Comparison of ENCODE assay signal across 8 mouse cellular contexts in the genomic region with DNA sequence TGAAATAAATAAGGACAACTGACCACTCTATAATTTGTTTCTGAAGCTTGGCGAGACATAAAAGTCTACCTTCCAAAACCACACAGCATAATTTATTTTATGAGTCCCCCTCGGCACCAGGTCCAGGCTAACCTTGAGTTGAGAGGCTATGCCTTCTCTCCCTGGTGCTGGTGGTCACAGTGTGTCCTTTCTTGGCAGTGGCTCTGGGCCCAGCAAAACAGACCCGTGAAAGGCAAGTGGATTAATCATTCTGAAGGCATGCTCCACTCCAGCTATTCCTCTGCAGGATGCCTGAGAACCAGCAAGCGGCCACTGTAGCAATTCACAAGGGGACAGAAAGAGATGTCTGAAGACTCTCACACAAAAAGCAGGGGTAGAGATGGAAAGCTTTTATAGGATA.
DNase-seq lines count a peak whose midpoint lies in the region.

No protein-coding gene starts in this region.

- intact Hi-C loops in gastrocnemius, postnatal 14 days (cut with DNase I; ENCODE audit: low total_unique reads) = no loop called here

- DNase-seq in gastrocnemius, postnatal 14 days = peak; percentile 6
- DNase-seq in gastrocnemius, postnatal 10 days = no peak
- peak; percentile 46 for DNase-seq in adrenal gland, postnatal 10 days
- peak; percentile 76 for DNase-seq in fibroblast of lung, adult 2 months (ENCODE audit: low read depth)
- DNase-seq in layer of hippocampus, adult 9-11 months = peak; percentile 40
- peak; percentile 48 for DNase-seq in neural tube, embryonic 10.5 days (ENCODE audit: extremely low spot score, low spot score)
- DNase-seq in urinary bladder, adult 18-20 months (ENCODE audit: low spot score in 2 of 2) = no peak
- no peak for DNase-seq in testis, postnatal 14 days (ENCODE audit: low spot score)

Comparison
In these comparisons a context has a peak if more than half of its experiments do, and no peak if none do; other contexts are left out.
1. DNase-seq: peak in gastrocnemius, postnatal 14 days (single experiment), adrenal gland, postnatal 10 days (single experiment), fibroblast of lung, adult 2 months (single experiment), layer of hippocampus, adult 9-11 months (single experiment) and neural tube, embryonic 10.5 days (single experiment); none in gastrocnemius, postnatal 10 days (single experiment), urinary bladder, adult 18-20 months (0 of 2) and testis, postnatal 14 days (single experiment).